In genomic region chr17:79472106-79472995, GRCm38 (mm10) we compare ENCODE assay signal across 8 mouse cellular contexts.
DNase-seq lines count a peak whose midpoint lies in the region; ATAC-seq lines count a peak whose summit lies in the region.
"Had no signal": no experiment of that assay in that cellular context is flagged by ENCODE, and none has a peak within 500 bp of the region (broad histone marks: within the 10 kb centered on the region; RNA-seq: fewer than 3 reads in every experiment).

No protein-coding gene starts in this region.

- H3K4me1 ChIP-seq in kidney, embryonic 16.5 days (ENCODE audit: insufficient read depth, low read length) = peaks cover 3% of the 10 kb centered on the region; the same call in 1 of the 2 replicates
- H3K4me1 ChIP-seq in heart, embryonic 15.5 days (replicated peaks) = peaks cover 13% of the 10 kb centered on the region
- H3K4me1 ChIP-seq: liver, embryonic 13.5 days had no signal

- ATAC-seq in kidney, embryonic 16.5 days (ENCODE audit: low FRiP score, low TSS enrichment) = no peak
- ATAC-seq in heart, embryonic 15.5 days (replicated peaks; ENCODE audit: insufficient number of reproducible peaks, insufficient read depth, low FRiP score, low read depth) = peak; percentile 50; the same call in 1 of the 2 replicates

- peak; percentile 8 to 10 for DNase-seq in kidney, adult 8-10 months
- peak; percentile 9 for DNase-seq in kidney, postnatal 14 days
- DNase-seq in retina, postnatal 7 days (ENCODE audit: low read depth, low spot score) = peak; percentile 23
- DNase-seq in left cerebral cortex, adult 11 months (ENCODE audit: low spot score) = no peak
- DNase-seq in spleen, adult 12 weeks (ENCODE audit: low spot score) = no peak
- DNase-seq: liver, embryonic 13.5 days had no signal

- H3K9me3 ChIP-seq in kidney, embryonic 16.5 days (ENCODE audit: low read length) = no peaks in the 10 kb centered on the region
- H3K9me3 ChIP-seq in heart, embryonic 15.5 days (replicated peaks) = no peaks in the 10 kb centered on the region
- H3K9me3 ChIP-seq: liver, embryonic 13.5 days had no signal

- no peak overlapping the region for H3K4me3 ChIP-seq in kidney, embryonic 16.5 days (ENCODE audit: low read length)
- no peak overlapping the region for H3K4me3 ChIP-seq in heart, embryonic 15.5 days
- H3K4me3 ChIP-seq: liver, embryonic 13.5 days had no signal

- no peaks in the 10 kb centered on the region for H3K36me3 ChIP-seq in kidney, embryonic 16.5 days (ENCODE audit: insufficient read depth, low read length)
- H3K36me3 ChIP-seq in heart, embryonic 15.5 days = no peaks in the 10 kb centered on the region
- H3K36me3 ChIP-seq: liver, embryonic 13.5 days had no signal

- H3K27me3 ChIP-seq in kidney, embryonic 16.5 days (ENCODE audit: insufficient read depth, low read length) = no peaks in the 10 kb centered on the region
- no peaks in the 10 kb centered on the region for H3K27me3 ChIP-seq in heart, embryonic 15.5 days
- H3K27me3 ChIP-seq: liver, embryonic 13.5 days had no signal

- H3K9ac ChIP-seq in kidney, embryonic 16.5 days (replicated peaks; ENCODE audit: low read length) = no peak overlapping the region
- H3K9ac ChIP-seq in heart, embryonic 15.5 days = no peak overlapping the region
- H3K9ac ChIP-seq: liver, embryonic 13.5 days had no signal

- no peak overlapping the region for H3K27ac ChIP-seq in kidney, embryonic 16.5 days (ENCODE audit: low read length)
- H3K27ac ChIP-seq in heart, embryonic 15.5 days = peak overlapping the region; percentile 52
- H3K27ac ChIP-seq: liver, embryonic 13.5 days had no signal

- 40% methylated on average over 10 of the region's 10 CpGs for WGBS in kidney, embryonic 16.5 days
- WGBS in heart, embryonic 15.5 days = 38% methylated on average over 10 of the region's 10 CpGs

- H3K4me2 ChIP-seq in kidney, embryonic 16.5 days (replicated peaks; ENCODE audit: low read depth, low read length) = no peak overlapping the region
- H3K4me2 ChIP-seq in heart, embryonic 15.5 days = 0 out of 2 replicates have a peak overlapping the region, but pooled peaks have one; percentile 11
- H3K4me2 ChIP-seq: liver, embryonic 13.5 days had no signal

Comparison
In these comparisons a context has a peak if more than half of its experiments do, and no peak if none do; other contexts are left out.
1. DNase-seq: peak in kidney, adult 8-10 months (2 of 2), kidney, postnatal 14 days (single experiment) and retina, postnatal 7 days (single experiment); none in left cerebral cortex, adult 11 months (single experiment) and spleen, adult 12 weeks (single experiment).